Mouse (Mus musculus): ENCODE results near the gene Ppif.

DNA sequence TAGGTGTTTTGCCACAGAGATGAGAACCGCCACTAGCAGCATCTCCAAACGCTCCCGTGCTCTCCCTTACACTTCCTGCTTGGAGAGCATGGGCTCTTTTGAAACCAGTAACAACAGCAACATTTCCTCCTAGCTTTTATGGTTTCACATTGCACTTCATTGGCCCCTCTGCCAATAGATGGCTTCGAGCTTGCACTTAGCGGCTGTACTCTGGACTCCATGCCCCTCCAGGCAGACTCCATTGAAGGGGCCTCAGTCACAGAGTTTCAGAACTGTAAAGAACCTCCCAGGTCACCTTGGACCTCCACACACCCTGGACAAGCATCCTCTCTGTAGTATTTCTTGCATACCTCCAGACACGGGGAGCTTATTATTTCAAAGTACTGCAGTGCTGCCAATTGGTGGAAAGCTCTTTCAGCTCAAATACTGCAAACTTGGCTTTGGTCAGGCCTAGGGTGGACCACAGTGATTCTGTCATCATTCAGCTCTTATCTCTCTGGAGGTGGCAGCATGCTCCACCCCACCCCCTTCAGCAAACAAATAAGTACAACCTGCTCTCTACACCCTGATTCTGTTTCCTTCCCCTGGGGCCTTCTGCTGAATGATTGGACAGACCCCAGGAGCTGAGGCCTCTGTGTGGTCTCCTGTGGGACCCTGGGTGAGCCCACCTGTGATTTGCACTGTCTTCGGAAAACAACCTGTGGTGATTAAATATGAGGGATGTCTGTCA lies 7.6 kb upstream of the Ppif start:
- TF ChIP-seq CHD2 (IDR thresholded peaks at IDR 0.05; ENCODE audit: low read depth, low read length) (no peak), ZC3H11A (IDR thresholded peaks at IDR 0.05; ENCODE audit: borderline replicate concordance, low read depth, low read length) (no peak)

All from ES-E14 (cell line).